Mouse (Mus musculus) bone marrow macrophage, adult 2 months (primary cell): Measurements from ENCODE around the gene Cnksr1.

Source experiments
- CTCF ChIP-seq: IDR thresholded peaks from 2 replicates; pipeline ENCODE4 v1.5.1; 2012; ENCODE audit warnings: low read depth, mild to moderate bottlenecking, low read length, moderate library complexity
- POLR2A ChIP-seq: IDR thresholded peaks from 2 replicates; pipeline ENCODE4 v1.6.1; 2012; ENCODE audit warnings: mild to moderate bottlenecking, low read depth, low read length, borderline replicate concordance

- no peak for TF ChIP-seq POLR2A
- TF ChIP-seq CTCF, result no peak
These were observed 14.9 kb upstream of the Cnksr1 start for GRCm38 (mm10) chr4:134252911-134253721.
